Mouse (Mus musculus) heart, adult 9 months (tissue): ENCODE measurements around the gene BC029722.
"Not testable (repeated sequence)": the region's sequence is repeated elsewhere in the genome, so short reads cannot be mapped to it uniquely, and the experiment has no call there.

Experiments used
- DNase-seq, 2 experiments: peaks; one replicate each; pipeline ENCODE4 v3.0.0; 2022; ENCODE audit warnings: low spot score in 2 of 2

BC029722 gene

DNA sequence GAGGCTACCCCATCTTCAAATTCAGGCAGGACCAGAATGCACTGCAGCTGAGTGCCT lies at the start of gene BC029722:
TSS of gene BC029722 (minus strand) at position 35 of the 57 bp plus-strand sequence.
- DNase-seq, result no peak

DNA sequence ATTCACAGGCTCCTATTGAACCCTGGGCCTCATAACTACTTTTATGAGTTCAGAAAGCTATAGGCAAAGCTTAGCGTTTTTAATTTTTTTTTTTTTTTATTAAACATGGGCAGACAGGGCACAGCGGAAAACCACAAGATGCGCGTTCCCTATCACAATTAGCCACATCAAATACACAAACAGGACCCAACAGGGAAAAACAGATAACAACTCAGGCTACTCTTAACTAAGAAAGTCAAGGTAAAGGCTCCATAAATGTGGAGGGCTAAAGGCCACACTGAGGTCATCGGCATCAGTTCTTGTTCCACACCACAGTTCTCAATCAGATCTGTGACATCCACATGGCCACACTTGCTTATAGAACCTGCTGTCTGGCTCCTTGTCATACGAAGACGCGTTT lies 49.1 kb upstream of the BC029722 start:
- no peak for DNase-seq

DNA sequence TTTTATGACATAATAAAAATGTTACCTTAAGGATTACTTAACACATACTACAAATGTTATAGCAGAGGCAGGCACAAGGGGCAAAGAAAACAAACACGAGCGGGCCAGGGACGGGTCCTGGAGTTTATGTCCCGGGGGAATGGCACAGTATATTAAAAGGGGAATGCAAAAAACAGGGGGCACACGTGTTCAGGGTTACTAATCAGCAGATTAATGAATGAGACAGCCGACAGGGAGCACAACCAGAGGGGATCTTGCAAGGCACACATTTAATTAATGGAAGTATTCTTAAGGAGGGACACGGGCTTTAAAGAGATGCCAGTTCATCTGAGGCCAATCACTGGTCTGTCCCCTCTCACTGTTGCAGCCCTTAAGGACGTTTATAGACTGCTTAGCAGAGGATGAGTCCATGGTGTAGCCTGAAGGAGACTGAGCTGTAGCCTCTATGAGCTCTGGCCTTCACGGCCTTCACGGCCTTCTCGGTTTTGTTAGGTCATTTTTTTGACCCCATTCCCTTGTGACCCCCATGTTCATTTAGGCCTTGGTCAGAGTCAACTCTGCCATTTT lies 44.2 kb upstream of the BC029722 start:
- no peak for DNase-seq

DNA sequence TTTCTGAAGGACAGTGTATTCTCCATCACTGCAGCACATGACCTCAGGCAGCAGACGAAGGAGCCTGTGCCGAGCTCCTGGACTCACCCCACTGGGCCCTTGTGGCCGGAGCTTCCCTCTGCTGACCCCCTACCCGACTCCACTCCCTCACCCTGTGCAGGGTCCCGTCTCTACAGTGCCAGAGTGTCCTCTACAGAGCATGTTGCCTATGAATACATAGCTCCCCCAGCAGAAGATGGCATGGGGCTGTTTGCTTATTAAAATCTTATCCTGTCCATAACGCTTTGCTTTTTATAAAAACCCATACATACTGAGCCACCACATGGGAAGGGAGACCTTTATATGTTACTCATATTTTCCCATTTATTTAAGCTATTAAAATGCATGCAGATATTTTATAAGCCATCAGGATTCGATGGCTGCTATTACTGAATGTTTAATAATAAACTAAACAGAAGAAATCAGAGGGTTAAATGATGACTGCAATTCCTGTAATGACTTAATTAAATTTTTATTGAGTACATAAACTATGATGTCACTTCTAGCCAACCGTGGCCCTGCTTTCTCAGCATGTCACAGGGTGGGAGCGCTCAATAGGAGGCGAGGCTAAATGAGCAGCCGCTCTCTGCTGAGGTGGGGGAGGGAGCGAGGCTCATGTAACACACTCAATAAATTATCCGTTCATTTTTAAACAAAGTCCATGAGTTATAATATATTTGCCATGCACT lies 43.5 kb upstream of the BC029722 start:
- no peak for DNase-seq

DNA sequence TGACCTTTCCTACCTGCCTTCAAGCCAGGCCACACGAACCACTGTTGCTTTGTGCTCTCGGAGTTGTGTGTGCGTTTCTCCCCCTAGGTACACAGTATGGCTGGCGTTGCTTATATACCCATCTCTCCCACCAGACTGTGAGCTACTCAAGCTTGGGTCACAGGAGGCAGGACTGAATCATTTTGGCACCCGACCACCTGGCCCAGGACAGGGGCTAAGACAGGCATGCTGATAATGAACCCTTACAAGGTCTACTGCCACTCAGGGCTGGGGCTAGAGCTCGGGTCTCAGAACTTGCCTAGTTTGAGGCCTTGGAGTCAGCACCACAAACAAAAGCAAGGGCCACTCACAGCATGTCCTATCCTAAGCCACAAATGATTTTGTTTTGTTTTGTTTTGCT lies 42.4 kb upstream of the BC029722 start:
- no peak for DNase-seq

GRCm38 (mm10) chr2:155860102-155860501 lies 40.9 kb upstream of the BC029722 start:
- DNase-seq, result no peak

DNA sequence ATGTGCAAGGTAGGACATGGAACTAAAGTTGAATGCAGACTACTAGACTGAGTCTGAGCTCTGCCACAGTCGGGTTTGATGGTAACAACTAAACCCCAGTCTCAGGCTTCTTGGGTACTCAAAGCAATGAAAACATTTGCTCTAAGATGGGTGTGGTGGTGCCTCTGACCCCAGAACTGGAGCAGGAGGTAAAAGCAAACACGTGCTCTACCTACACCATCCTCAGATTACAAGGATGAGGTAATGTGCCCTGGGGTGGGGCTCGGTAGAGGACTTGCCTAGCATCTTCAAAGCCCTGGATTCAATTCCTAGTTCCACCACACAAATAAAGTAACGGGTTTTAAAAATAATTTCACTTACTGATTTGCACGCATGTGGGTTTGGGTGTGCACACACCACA lies 33.3 kb upstream of the BC029722 start:
- DNase-seq, result no peak

GRCm38 (mm10) chr2:155850120-155850519 lies 30.9 kb upstream of the BC029722 start:
- DNase-seq, result no peak

DNA sequence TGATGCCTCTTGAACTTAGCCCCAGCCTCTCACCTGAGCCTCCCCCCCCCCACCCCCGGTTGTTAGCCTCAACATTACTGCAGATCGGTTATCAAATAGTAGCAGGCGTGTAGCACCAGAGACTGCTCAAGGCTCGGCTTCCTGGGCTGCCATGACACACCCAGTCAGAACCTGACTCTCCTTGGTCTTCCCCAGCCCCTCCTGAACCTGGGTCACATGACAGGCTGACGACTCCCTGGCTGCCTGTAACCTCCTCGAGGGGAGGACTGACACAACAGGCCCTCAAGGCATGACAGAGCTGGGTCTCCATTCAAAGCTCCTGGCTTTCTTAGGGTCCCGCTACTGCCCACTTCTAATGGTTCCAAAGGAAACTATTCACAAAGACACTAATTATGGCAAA lies 30.2 kb upstream of the BC029722 start:
- DNase-seq, result no peak

DNA sequence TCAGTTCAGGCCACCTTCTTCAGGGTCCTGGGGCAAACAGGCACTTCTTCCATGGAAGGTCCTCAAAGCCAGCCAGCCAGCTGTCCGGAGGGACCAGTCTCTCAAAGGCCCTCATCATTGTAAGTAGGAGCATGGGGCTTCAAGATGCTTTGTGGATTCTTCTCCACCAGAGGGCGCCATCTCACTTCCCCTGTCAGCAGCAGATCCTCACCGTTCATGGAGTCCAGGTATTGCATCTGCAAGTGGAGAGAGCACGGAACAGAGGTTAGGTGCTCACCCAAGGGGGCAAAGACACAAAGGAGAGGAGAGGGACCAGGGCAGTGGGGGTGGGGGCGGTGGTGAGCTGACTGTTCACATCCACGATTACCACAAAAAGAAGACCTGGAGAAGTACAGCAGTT lies 29.1 kb upstream of the BC029722 start:
- DNase-seq, result peak; percentile 37 to 46

DNA sequence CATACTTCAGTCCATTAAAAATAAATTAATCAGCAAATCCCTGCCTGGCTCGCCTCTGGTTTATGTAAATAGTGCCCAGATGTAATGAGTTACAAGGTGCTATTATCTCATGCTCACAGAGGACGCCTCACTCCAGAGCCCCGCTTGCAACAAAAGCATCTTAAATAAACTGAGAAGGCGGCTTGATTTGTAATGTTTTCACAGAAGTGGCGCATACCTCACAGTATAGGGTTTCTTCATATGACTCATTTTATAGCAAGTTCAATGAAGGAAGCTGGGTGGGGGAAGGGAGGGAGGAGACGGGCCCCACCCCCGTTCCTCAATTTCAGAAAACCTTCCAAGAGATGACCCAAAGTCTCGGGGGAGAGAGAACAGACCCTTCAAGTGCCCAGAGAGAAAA lies 27.7 kb upstream of the BC029722 start:
- DNase-seq, result no peak

DNA sequence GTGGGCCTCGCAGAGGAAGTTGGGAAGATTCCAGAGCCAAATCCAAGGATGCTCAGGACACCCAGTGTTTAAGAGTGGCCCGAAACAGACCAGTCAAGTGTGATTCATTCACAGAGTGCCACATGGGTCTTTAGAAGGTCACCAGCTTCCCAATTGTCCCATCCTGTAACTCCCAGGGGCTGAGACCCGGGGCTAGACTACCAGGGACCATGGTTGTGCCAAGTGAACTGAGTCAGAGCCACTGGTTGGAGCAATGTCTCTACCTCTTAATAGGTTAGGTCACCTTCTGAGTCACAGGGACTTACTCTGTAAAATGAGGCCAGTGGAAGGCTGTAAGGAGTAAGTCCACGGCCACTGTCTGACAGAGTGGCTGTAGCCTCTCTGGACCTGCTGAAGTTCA lies 19.7 kb upstream of the BC029722 start:
- DNase-seq, result no peak

- no peak for DNase-seq
Measured at GRCm38 (mm10) chr2:155837961-155838360, 18.7 kb upstream of the BC029722 start.

DNA sequence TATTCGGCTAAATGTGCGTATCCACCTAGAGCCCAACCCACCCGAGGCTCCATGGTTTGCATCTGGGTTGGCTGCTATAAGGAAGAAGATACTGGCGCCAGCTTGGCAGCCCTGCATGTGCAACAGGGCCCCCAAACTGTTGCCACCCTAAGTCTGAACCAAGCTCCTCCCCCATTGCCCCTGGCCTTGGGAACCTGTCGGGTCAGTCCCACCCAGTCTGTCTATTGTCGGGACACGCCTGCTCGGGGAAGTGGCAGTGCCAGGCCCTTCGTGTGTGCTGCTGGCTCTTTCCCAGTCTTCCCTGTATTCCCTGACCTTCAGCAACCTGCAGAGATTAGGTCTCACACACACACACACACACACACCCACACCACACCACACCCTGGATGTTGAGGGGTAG lies 15.5 kb upstream of the BC029722 start, which contains the start of gene Fam83c:
TSS of gene Fam83c (minus strand) at position 123 of the 400 bp plus-strand sequence.
- no peak for DNase-seq

GRCm38 (mm10) chr2:155832087-155832486 lies 12.9 kb upstream of the BC029722 start:
- not testable (repeated sequence) for DNase-seq

DNA sequence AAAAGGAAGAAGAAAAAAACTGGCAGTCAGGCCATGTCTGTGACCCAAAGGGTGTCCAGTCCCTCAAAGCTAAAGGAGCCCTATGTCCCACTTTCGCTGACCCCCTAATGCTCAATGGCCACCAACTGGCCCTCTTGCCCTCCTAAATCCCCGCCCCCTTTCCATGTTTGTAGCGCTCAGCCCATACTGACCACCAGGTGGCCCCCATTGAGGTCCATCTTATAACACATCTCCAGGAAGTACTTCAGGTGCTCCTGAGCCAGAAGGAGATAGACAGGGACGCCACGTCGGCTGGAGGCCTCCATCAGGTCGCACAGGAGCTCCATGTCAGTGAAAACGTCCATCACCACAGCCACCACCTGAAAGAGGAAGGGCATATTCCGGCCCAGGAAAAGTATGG lies 12.1 kb upstream of the BC029722 start:
- no peak for DNase-seq

DNA sequence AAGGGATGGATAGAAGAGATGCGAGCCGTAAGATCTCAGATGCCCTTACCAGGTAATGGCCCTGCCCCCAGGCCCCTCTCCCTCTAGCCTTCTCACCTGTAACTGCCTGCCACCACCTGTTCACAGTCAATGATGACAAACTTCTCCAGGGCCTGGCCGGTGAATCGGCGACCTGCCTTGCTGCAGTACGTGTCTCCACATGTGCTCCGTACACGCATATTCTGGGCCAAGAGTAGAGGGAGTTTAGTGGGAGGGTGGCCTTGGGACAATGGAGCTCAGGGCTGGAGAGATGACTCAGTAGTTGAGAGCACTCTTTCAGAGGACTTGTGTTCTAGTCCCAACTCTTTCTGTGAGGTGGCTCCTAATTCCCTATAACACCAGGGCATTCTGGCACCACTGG lies 11.6 kb upstream of the BC029722 start:
- no peak for DNase-seq

DNA sequence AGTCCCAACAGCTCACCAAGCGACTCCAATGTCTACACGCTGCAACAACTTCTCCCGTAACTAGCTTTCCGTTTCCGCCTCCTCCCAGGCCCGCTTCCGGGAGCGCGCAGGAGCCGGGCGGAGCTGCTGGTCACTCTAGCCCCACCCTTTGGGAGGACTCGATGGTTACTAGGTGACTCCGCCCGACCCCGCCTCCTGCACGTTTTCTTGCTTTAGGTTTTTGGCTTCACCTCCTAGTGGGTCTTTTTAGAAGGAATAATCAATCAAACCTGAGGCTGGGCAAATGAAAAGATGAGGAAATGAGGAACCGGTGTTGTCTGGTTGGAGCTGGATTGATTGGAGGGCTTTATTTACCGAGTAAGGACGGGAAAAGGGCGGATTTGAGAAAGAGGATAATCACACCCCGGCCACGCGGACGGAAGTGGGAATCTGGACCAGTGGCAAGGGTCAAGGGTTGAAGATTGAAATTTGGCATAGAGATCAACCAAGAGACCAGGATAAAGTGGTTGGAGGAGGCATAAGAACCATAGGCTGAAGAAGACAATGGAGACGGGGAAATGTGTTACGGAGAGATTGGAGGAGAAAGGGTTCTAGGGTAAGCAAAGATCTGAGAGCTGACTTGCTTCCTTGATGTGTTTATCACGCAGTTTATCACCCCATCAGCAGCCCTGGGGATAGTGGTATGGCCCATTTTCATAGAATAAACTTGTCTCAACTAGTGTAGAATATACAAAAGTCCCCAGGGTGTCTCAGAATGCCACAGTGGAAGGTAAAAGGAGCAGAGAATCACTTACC lies 7.6 kb upstream of the BC029722 start, which contains the start of gene Eif6:
TSS of gene Eif6 (minus strand) at position 296 of the 795 bp plus-strand sequence.
- peak; percentile 84 to 88 for DNase-seq

GRCm38 (mm10) chr2:155825904-155826629 lies 6.8 kb upstream of the BC029722 start:
- DNase-seq, result no peak

DNA sequence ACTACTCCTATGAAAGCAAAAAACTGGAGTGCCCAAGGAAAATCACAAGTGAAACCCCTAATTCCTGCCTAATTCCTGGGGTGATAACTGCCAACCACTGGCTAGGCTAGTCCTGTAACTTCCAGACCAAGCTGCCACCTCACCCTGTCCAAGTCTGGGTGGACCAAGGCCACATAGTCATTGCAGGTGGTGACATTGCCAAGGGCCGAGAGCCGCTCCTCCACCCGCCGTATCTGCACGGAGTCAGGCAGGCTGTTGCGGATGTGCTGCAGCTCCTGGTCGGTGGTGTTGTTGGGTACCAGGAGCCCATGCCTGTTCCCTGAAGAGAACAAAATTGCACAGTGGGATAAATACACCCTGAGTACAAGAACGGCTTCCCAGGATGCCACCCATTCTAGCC lies 4.5 kb upstream of the BC029722 start:
- no peak for DNase-seq

DNA sequence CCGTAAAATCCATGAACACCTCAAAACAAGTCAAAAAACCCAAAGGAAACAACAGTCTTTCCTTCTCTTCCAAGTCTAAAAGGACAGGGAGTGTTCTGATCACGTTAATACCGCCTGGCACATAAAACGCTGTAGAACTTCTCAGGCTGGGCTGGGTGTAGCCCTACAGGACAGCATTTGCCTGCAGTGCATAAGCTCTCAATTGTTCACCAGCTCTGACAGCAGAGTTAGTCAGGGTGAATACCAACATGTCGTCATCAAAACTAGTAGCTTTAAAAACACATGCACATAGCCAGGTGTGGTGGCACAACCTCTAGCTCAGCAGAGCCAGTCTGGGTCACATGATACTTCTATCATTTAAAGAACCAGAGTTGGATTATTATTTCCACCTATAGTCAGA lies 1.6 kb upstream of the BC029722 start:
- DNase-seq, result no peak

GRCm38 (mm10) chr2:155819449-155820251 lies 424 bp upstream of the BC029722 start:
- DNase-seq, result no peak
